Mouse (Mus musculus) A20 (cell line): ENCODE measurements around the gene Igf2r.
"Not testable (repeated sequence)": the region's sequence is repeated elsewhere in the genome, so short reads cannot be mapped to it uniquely, and the experiment has no call there.

Experiments used
- DNase-seq: peaks from one replicate; pipeline ENCODE4 v3.0.0-alpha.2; 2011; ENCODE audit warnings: low read depth, low spot score

Igf2r gene

GRCm38 (mm10) chr17:12718251-12718650, 51.2 kb downstream of the Igf2r start:
- DNase-seq = no peak

DNA sequence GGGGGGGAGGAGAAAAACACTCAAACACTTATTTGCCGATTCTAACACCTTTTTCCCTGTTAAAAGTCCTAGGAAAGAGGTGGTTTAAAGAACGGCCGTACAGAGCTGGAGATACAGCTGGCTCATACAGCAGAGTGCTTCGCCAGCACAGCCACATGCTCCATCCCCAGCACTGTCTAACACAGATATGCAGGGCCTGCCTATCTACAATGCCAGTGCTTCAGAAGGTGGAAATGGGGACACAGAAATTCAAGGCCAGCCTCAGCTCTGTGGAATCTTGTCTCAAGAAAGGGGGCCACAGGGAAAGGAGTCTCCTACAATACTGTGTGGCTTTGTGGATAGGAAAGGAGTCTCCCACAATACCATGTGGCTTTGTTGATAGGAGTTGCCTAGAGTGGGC, 52.0 kb downstream of the Igf2r start:
- DNase-seq = no peak

DNA sequence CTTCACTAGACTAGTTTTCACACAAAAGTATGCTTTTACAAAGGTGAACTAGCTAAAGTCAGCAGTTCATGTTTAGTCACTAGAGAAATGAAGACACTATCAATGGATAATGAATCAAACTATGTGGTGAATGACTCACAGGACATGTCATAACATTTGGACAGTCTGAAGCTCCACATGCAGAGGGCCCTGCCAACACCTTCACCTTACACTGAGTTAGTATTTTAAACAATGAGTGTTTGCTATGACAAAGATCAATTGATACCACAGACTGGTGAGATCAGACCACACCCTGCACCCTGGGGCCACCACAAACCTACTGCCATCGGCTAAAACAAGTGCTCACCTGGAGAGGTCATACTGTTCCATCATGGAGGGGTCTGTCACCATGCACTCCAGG, 54.4 kb downstream of the Igf2r start:
- no peak for DNase-seq

DNA sequence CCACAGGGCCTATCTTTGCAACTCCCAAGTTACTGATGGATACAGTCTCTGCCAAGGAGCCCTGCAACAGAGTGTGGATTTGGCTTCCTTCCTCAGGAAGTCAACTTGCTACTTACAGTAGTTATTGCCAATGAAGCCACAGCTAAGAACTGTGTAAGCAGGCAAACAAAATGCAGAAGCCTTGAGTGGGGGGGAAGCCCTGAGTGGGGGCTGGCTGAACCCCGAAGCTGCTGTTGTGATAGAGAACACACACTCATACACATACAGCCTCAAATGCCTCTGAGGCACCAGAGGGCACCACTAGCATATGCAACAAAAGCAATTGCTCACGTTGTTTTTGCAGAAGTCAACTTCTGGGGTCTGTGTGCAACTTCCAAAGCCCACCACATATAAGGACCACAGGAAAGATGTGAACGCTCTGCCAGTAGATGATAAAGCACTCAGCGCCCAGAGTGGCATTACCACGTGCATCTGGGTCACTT, 55.3 kb downstream of the Igf2r start:
- DNase-seq = no peak

DNA sequence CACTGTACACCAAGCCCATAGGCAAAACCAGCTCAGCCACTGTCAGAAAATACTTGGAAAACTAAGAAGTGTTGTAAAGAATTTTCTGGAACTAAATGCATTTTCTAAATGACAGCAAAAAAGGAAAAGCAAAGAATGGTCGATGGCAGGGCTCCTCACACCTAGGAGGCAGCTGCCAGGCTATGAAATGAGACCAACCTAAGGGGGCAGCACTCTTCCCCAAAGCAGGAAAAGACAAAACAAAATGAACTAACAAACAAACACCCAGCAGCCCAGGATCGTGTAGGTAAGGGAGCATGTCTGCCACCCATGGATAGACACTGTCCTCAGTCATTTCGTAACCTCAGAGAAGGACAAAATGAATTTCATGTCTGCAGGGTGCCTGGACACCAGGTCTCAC, 56.5 kb downstream of the Igf2r start:
- no peak for DNase-seq

DNA sequence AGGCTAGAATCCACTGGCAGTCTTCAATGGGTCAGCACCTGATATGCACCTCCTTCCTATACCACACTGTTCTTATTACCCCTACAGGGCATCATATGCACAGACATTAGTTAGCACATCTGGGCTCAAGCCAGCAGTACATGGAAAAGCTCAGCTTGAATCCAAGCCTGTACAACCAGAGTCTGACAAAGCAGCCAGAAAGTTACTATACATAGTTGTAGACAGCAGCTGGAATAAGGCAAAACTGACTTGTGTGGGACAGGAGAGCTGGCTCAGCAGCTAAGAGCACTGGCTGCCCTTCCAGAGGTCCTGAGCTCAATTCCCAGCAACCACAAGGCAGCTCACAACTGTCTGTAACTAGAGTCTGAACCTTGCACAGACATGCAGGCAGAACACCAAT, 57.3 kb downstream of the Igf2r start:
- no peak for DNase-seq

DNA sequence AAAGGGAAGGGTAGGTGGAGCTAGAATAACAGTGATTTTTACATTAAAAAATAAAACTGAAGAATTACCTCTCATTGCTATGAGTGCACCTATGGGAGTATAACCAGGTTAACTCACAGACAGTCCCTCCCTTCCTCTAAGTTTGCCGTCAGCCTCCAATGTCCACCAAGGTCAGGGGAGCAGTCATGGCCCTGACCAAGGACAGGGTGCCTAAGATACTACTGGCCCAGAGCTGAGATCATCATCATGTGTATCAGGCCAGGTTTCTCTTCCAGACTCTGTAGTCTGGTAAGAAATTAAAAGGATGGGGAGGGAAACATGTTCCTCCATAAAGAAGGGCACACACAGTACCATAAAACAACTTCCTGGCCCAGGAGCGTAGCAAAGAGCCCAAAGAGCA, 58.5 kb downstream of the Igf2r start:
- DNase-seq = no peak

- DNase-seq = no peak
These were observed 59.2 kb downstream of the Igf2r start for GRCm38 (mm10) chr17:12710050-12710780.

GRCm38 (mm10) chr17:12708398-12708797, 61.1 kb downstream of the Igf2r start:
- no peak for DNase-seq

GRCm38 (mm10) chr17:12706590-12707049, 62.8 kb downstream of the Igf2r start:
- DNase-seq = no peak

DNA sequence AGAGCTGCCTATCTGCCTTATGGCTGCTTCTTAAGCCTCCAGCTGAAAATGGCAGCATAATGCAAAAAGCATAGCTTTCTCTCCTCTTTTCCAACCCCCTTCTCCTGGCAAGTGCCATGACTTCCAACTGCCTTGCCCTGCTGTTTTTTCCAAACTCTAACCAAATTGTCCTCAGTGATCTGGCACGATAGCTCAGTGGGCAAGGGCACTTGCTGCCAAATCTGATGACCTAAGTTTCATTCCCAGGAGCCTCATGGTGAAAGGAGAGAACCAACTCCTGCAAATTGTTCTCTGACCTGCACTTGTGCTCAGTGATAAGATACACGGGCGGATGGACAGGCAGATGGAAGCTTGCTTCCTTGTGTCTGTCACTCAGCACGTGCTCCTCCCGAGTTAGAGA, 66.6 kb downstream of the Igf2r start:
- DNase-seq = no peak

- DNase-seq = no peak
These were observed 69.1 kb downstream of the Igf2r start for GRCm38 (mm10) chr17:12700373-12700772.

GRCm38 (mm10) chr17:12691899-12692298, 77.6 kb downstream of the Igf2r start:
- DNase-seq = no peak

- DNase-seq = peak; percentile 32
These were observed 79.9 kb downstream of the Igf2r start for GRCm38 (mm10) chr17:12689537-12689936.

DNA sequence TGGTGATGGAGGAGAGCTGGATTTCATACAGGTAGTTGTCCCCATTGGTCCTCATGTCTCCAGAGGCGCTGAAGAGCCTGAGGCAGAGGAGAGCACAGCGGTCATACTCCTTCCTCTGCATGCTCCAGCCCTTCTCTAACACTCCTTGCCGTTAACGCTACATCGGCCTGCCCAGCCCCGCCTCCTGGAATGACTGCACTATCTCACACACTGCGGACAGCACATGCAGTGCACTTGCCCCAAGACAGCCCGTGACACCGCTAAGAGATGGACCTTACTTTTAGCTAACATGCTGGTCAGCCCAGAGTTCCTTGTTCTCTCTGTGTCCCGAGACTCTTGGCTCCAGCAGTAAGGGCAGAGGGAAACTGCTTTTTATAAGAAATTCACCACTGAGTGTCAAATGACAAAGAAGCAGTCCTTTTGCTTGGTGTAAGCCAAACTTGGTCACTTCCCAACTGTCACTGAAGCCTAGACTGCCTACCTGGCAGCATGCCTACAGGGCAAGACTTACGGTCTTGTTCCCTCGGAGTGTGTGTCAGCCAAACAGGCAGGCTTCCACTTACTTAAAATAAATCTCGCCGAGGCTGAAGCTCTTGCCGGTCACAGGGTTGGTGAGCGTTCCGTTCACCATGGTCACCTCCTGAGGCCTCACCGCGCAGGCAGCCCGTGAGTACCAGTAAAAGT, 80.9 kb downstream of the Igf2r start:
- DNase-seq = no peak

DNA sequence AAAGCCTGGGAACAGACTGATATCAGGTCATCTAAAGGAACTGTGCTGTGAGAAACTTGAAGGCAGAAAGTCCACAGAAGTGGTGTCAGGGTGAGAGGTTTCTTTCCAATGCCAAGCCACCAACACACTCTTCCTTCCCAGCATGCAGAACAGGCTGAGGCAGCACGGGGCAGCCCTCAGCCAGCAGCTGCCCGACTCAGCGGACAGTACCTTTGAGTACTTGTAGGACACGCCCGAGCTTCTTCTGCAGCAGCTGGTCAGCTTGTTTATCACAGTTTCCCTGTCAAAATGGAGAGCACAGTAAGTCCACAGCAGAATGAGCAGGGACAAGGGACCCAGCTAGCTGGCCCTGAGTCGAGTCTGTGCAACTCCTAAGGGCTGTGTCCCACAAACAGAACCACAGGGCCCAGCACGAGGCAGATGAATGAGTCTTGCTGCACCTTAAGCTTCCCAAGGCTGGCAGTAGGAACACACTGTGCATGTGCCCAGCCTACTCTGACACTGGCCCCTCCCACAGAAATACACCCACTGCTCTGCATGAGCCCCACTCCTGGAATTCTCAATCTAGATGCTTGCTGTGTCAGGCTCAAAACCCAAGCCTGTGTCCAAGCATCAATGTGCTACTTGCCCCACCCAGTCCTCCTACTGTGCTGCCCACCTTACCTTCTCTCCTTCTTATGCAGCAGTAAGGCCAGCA, 84.4 kb downstream of the Igf2r start:
- no peak for DNase-seq

DNA sequence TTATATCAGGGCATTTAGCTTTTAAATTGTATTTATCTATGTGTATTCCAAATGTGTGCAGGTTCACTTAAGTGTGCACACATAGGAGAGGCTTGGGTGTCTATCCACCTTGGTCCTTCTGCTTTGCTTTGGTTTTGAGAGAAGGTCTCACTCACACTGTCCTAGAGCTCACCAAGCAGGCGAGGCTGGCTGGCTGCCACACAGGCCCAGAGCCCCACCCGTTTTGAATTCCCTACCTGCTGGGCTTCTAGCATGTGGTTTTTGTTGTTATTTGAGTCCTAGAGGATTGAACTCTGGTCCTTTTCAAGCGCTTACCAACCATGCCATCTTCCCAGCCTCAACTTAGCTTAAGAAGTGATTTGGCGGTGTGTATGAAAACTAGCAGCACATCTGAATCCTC, 85.1 kb downstream of the Igf2r start:
- no peak for DNase-seq

- DNase-seq = no peak
These were observed 85.9 kb downstream of the Igf2r start for GRCm38 (mm10) chr17:12683582-12683981.

GRCm38 (mm10) chr17:12678261-12678660, 91.2 kb downstream of the Igf2r start:
- no peak for DNase-seq

DNA sequence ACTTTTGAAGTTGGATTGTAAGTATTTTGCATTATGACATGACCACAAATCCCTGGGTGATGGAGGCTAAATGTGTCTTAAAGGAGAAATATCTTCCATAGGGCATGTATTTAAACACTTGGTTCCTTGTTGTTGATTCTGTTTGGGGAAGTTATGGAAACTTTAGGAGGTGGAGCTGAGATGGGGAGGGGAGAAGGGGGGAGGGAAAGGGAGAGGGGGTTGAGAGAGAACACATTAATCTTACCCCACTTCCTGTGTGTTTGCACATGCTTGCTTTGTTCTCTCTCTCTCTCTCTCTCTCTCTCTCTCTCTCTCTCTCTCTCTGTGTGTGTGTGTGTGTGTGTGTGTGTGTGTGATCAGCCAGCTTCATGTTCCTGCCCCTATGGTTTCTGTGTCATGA, 92.3 kb downstream of the Igf2r start:
- no peak for DNase-seq

DNA sequence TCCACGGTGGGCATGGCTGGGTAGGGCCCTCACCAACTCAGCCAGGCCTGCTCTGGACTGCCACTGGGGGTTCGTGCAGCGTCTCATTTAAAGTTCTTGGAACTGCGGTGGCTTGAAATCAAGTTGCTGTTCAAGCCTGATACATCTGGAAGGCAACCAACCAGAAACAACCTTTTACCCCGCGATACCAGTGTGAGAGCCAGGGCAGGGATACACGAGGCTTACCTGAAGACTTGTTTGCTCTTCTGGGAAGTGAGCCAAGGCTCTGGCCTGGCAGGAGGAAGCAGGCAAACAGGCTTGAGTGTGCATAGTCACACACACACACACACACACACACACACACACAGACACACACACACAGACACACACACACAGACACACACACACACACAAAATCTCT, 93.8 kb downstream of the Igf2r start, which contains the start of gene Slc22a1:
Gene Slc22a1, minus strand, starts transcription at position 184 of the 400 bp plus-strand sequence.
- DNase-seq = no peak

GRCm38 (mm10) chr17:12674980-12675379, 94.5 kb downstream of the Igf2r start:
- not testable (repeated sequence) for DNase-seq
